Mouse (Mus musculus): Measurements from ENCODE around the gene Cnga4.
"Not testable (repeated sequence)": the region's sequence is repeated elsewhere in the genome, so short reads cannot be mapped to it uniquely, and the experiment has no call there.

- not testable (repeated sequence) for TF ChIP-seq CTCF (IDR thresholded peaks at IDR 0.05; ENCODE audit: control insufficient read depth, insufficient read depth, insufficient replicate concordance, low read depth, low read length); POLR2A (IDR thresholded peaks at IDR 0.05; ENCODE audit: control insufficient read depth, low read depth, low read length)
Measured at GRCm38 (mm10) chr7:105356064-105356463, 48.3 kb upstream of the Cnga4 start.

Measured in testis, adult 2 months (tissue).